Mouse (Mus musculus): Measurements from ENCODE around the gene Ube2d1. TPM values are rescaled to one million over a fixed set of nuclear protein-coding genes. Genes with fewer than 3 reads are reported as not detected.
A peak's percentile ranks its signal among the peaks of the same experiment; 100 is the strongest.

The Ube2d1 gene
- total and polyA plus RNA-seq, 3 experiments: 2.9 to 16.5 TPM; not detected in 1

DNA sequence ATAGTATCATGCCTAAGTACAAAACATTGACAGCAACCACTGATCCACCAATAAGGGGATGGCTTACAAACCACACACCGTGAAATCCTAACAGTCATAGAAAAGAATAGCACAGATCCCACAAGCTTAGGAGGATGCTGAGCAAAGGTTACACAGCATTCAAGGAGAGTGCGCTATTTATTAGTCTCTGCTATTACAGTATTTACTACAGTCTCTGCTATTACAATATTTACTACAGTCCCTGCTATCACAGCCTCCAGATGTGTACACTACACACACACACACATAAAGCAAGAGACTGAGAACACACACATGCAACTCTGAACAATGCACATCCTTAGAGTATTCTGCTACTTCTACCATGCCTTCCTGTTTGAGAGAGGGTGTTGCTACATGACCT, 17.1 kb downstream of the Ube2d1 start:
- Histone ChIP-seq H3K27ac (ENCODE audit: control insufficient read depth, low read depth, low read length) (no peak overlapping the region), H3K36me3 (ENCODE audit: control insufficient read depth in 1 of 2, insufficient read depth in 2 of 2, low read length in 2 of 2) (no peaks in the 10 kb centered on the region), H3K4me3 (ENCODE audit: control insufficient read depth in 1 of 2, insufficient read depth in 1 of 2, low read depth in 2 of 2, low read length in 2 of 2) (no peak overlapping the region), H3K27me3 (ENCODE audit: control insufficient read depth in 1 of 2, insufficient read depth in 2 of 2, low read length in 2 of 2) (no peaks in the 10 kb centered on the region), H3K9me3 (replicated peaks; ENCODE audit: insufficient read depth, low read length) (no peaks in the 10 kb centered on the region), H3K79me2 (ENCODE audit: control insufficient read depth, insufficient read depth, low read length, poor library complexity) (no peaks in the 10 kb centered on the region), H3K4me1 (ENCODE audit: control insufficient read depth in 1 of 2, insufficient read depth in 2 of 2, low read length in 2 of 2) (no peaks in the 10 kb centered on the region), H3K9ac (ENCODE audit: control insufficient read depth, low read depth, low read length, poor library complexity, severe bottlenecking) (no peak overlapping the region)
- no peak for TF ChIP-seq EP300 (IDR thresholded peaks at IDR 0.05; ENCODE audit: low read depth in 1 of 2, low read length in 2 of 2)
- no peak for TF ChIP-seq POLR2A (IDR thresholded peaks at IDR 0.05; ENCODE audit: control insufficient read depth in 1 of 2, insufficient read depth in 1 of 2, low read depth in 1 of 2, low read length in 2 of 2, poor library complexity in 1 of 2)
- TF ChIP-seq NRF1 (IDR thresholded peaks at IDR 0.05; ENCODE audit: insufficient read depth, low read depth, low read length, poor library complexity, severe bottlenecking): no peak
- TF ChIP-seq ZNF384 (IDR thresholded peaks at IDR 0.05; ENCODE audit: low read depth, low read length): no peak
- TF ChIP-seq MAZ (IDR thresholded peaks at IDR 0.05; ENCODE audit: low read depth, low read length): no peak
- TF ChIP-seq MXI1 (IDR thresholded peaks at IDR 0.05; ENCODE audit: low read depth, low read length): peak; percentile 95
- no peak for TF ChIP-seq CHD1 (IDR thresholded peaks at IDR 0.05; ENCODE audit: low read depth, low read length)
- TF ChIP-seq TCF12 (IDR thresholded peaks at IDR 0.05; ENCODE audit: low read depth, low read length): no peak
- TF ChIP-seq JUND (IDR thresholded peaks at IDR 0.05; ENCODE audit: low read depth, low read length): no peak
- DNase-seq (ENCODE audit: low read depth, low spot score): no peak

DNA sequence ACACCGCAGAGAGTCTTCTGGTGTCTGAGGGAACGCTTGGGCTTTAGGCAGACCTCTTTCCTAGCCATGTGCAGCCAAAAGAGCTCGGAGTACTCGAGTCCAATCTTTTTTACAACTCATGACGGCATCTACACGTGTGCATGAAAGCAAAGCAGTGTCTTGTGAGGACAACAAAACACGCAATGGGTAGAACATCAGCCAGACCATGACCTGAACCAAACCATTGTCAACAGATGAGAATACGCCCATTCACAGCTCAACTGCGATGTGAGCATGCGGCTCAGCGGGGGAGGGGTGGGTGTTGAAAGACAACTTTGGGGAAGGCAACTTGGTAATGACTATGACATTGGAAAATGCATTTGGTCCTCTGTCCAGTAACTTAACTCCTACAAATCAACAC, 17.6 kb downstream of the Ube2d1 start:
- H3K4me1 ChIP-seq (ENCODE audit: control insufficient read depth in 1 of 2, insufficient read depth in 2 of 2, low read length in 2 of 2): no peaks in the 10 kb centered on the region
- no peak overlapping the region for H3K9ac ChIP-seq (ENCODE audit: control insufficient read depth, low read depth, low read length, poor library complexity, severe bottlenecking)
- H3K27ac ChIP-seq (ENCODE audit: control insufficient read depth, low read depth, low read length): no peak overlapping the region
- TF ChIP-seq KAT2A (conservative IDR thresholded peaks at IDR 0.05; ENCODE audit: low read depth, low read length) (no peak), SIN3A (IDR thresholded peaks at IDR 0.05; ENCODE audit: low read length) (no peak), MAFK (IDR thresholded peaks at IDR 0.05; ENCODE audit: borderline replicate concordance, low read depth, low read length) (no peak), EP300 (IDR thresholded peaks at IDR 0.05; ENCODE audit: low read depth in 1 of 2, low read length in 2 of 2) (no peak), MYB (IDR thresholded peaks at IDR 0.05; ENCODE audit: low read depth, low read length) (no peak), CTCF (IDR thresholded peaks at IDR 0.05 in 2 of 3, conservative IDR thresholded peaks at IDR 0.05 in 1 of 3; ENCODE audit: control insufficient read depth in 1 of 3, insufficient read depth in 1 of 3, low read depth in 2 of 3, low read length in 3 of 3, poor library complexity in 1 of 3, severe bottlenecking in 1 of 3) (no peak), HCFC1 (IDR thresholded peaks at IDR 0.05; ENCODE audit: low read depth, low read length) (no peak), GABPA (IDR thresholded peaks at IDR 0.05; ENCODE audit: low read depth, low read length) (no peak), ZC3H11A (IDR thresholded peaks at IDR 0.05; ENCODE audit: low read depth, low read length) (no peak), POLR2AphosphoS2 (IDR thresholded peaks at IDR 0.05; ENCODE audit: low read length) (no peak), TCF12 (IDR thresholded peaks at IDR 0.05; ENCODE audit: low read depth, low read length) (no peak), SMC3 (IDR thresholded peaks at IDR 0.05; ENCODE audit: low read depth, low read length) (no peak), NRF1 (IDR thresholded peaks at IDR 0.05; ENCODE audit: insufficient read depth, low read depth, low read length, poor library complexity, severe bottlenecking) (no peak), MEF2A (IDR thresholded peaks at IDR 0.05; ENCODE audit: extremely low read depth, insufficient replicate concordance, low read depth, low read length, poor library complexity, severe bottlenecking) (no peak), ETS1 (IDR thresholded peaks at IDR 0.05; ENCODE audit: low read depth, low read length) (no peak), CHD1 (IDR thresholded peaks at IDR 0.05; ENCODE audit: low read depth, low read length) (no peak)
- H3K79me2 ChIP-seq (ENCODE audit: control insufficient read depth, insufficient read depth, low read length, poor library complexity): no peaks in the 10 kb centered on the region
- DNase-seq (ENCODE audit: low read depth, low spot score): no peak
- H3K9me3 ChIP-seq (replicated peaks; ENCODE audit: insufficient read depth, low read length): no peaks in the 10 kb centered on the region
- H3K27me3 ChIP-seq (ENCODE audit: control insufficient read depth in 1 of 2, insufficient read depth in 2 of 2, low read length in 2 of 2): no peaks in the 10 kb centered on the region
- H3K4me3 ChIP-seq (ENCODE audit: control insufficient read depth in 1 of 2, insufficient read depth in 1 of 2, low read depth in 2 of 2, low read length in 2 of 2): no peak overlapping the region
- no peaks in the 10 kb centered on the region for H3K36me3 ChIP-seq (ENCODE audit: control insufficient read depth in 1 of 2, insufficient read depth in 2 of 2, low read length in 2 of 2)

All from MEL (cell line).